Mouse (Mus musculus) liver, embryonic 14.5 days (tissue): ENCODE data around the gene Smpd3. TPM values are rescaled to one million over a fixed set of nuclear protein-coding genes. Genes with fewer than 3 reads are reported as not detected.

ENCODE experiments used
- ATAC-seq: fragments of 200-750 bp; cut with Nextera tagmentation; 2 replicates; pipeline ENCODE4 v1.8.0; 2017; ENCODE audit warnings: moderate number of reproducible peaks, mild to moderate bottlenecking, moderate library complexity; ENCODE audit not compliant: insufficient read depth
- DNase-seq, 3 experiments: peaks; one replicate each; pipeline ENCODE4 v3.0.0-alpha.2; 2012 to 2013; ENCODE audit warnings: low read depth in 3 of 3, low spot score in 3 of 3
- H3K27ac ChIP-seq: fragments of 300-500 bp; sonication (generic); 2 replicates; pipeline ENCODE4 v1.5.1; 2014; ENCODE audit warnings: moderate library complexity, mild to moderate bottlenecking, control low read depth, inconsistent platforms
- H3K27me3 ChIP-seq: fragments of 300-500 bp; sonication (generic); 2 replicates; pipeline ENCODE4 v1.6.1; 2014; ENCODE audit warnings: mild to moderate bottlenecking, low read length, moderate library complexity; ENCODE audit not compliant: control insufficient read depth, insufficient read depth
- H3K36me3 ChIP-seq: fragments of 300-500 bp; sonication (generic); replicated peaks from 2 replicates; pipeline ENCODE4 v1.6.1; 2014; ENCODE audit warnings: low read depth; ENCODE audit not compliant: control insufficient read depth, insufficient read depth
- H3K4me1 ChIP-seq, 2 experiments: fragments of 200-500 bp in 1 of 2; fragments of 300-500 bp in 1 of 2; sonication (generic) in 1 of 2; replicated peaks; 2 replicates each; pipeline ENCODE4 v1.6.1; 2012 to 2014; ENCODE audit warnings: antibody characterized with exemption in 1 of 2, inconsistent platforms in 1 of 2, low read length in 1 of 2; ENCODE audit not compliant: control insufficient read depth in 2 of 2, insufficient read depth in 2 of 2
- H3K4me2 ChIP-seq: fragments of 300-500 bp; sonication (generic); 2 replicates; pipeline ENCODE4 v1.6.1; 2014; ENCODE audit warnings: low read depth, mild to moderate bottlenecking, control low read depth, moderate library complexity
- H3K4me3 ChIP-seq, 2 experiments: fragments of 200-500 bp in 1 of 2; fragments of 300-500 bp in 1 of 2; sonication (generic) in 1 of 2; 2 replicates each; pipeline ENCODE4 v1.5.1; 2012 to 2014; ENCODE audit warnings: low read depth in 2 of 2, low read length in 2 of 2, mild to moderate bottlenecking in 2 of 2, control low read depth in 1 of 2, inconsistent platforms in 1 of 2, moderate library complexity in 1 of 2; ENCODE audit not compliant: insufficient read depth in 1 of 2
- H3K9ac ChIP-seq: fragments of 300-500 bp; sonication (generic); replicated peaks from 2 replicates; pipeline ENCODE4 v1.6.1; 2014; ENCODE audit warnings: mild to moderate bottlenecking, control low read depth, moderate library complexity
- H3K9me3 ChIP-seq: fragments of 300-500 bp; sonication (generic); 2 replicates; pipeline ENCODE4 v1.6.1; 2016; ENCODE audit warnings: low read length, mixed read lengths; ENCODE audit not compliant: control insufficient read depth
- CTCF ChIP-seq: IDR thresholded peaks from 2 replicates; pipeline ENCODE4 v1.5.1; 2016; ENCODE audit warnings: antibody characterized with exemption, low read depth, control low read depth
- EP300 ChIP-seq: IDR thresholded peaks from 2 replicates; pipeline ENCODE4 v1.6.1; 2016; ENCODE audit warnings: antibody characterized with exemption, low read depth
- whole genome bisulfite sequencing: fragments of 180-500 bp; shearing (Covaris S2); extraction: QIAGEN DNeasy Blood & Tissue Kit; methylation state at CpG from one replicate; pipeline ENCODE4 v1.1.7; 2014; ENCODE audit not compliant: insufficient replicate concordance; 5-methylcytosine and 5-hydroxymethylcytosine counted together
- polyA plus RNA-seq, 2 experiments: library from polyadenylated mRNA; depleted of rRNA in 1 of 2; stranded (reverse) in 1 of 2; unstranded in 1 of 2; fragments of >200 nt; fragmentation: Nextera tagmentation in 1 of 2; extraction: Ambion mirVana in 1 of 2; gene quantifications; 2 replicates each; pipeline versions ENCODE4 v1.2.1 to v1.2.3; 2012 to 2014

The Smpd3 gene
- polyA plus RNA-seq, 2 experiments = 0.22 to 0.34 TPM

DNA sequence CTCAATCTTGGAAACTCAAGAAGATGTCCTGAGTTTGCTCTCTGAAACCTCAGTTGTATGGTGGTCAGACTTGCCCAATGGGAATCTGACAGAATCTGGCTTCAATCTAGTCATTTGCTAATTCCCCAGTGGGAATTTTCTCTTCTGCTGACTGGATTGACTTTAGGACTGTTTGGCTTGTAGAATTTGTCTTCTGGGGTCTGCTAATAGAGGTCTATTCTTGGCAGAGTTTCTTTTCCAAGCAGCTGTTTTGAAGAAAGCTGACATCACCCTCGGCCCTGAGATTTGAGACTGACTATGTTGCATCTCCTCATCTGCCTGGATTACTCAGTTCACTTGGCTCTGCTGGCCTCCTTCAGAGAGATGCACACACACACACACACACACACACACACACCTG lies 38.9 kb downstream of the Smpd3 start:
- H3K4me2 ChIP-seq = no peak overlapping the region
- DNase-seq (no peak), ATAC-seq (no peak)
- no peaks in the 10 kb centered on the region for H3K36me3 ChIP-seq
- no peaks in the 10 kb centered on the region for H3K9me3 ChIP-seq
- 52% methylated on average over 1 of the region's 1 CpGs for WGBS
- no peak overlapping the region for H3K9ac ChIP-seq
- no peaks in the 10 kb centered on the region; a peak in 1 of 4 replicates for H3K4me1 ChIP-seq
- no peaks in the 10 kb centered on the region for H3K27me3 ChIP-seq
- no peak overlapping the region for H3K4me3 ChIP-seq
- TF ChIP-seq CTCF = no peak
- no peak for TF ChIP-seq EP300
- H3K27ac ChIP-seq = no peak overlapping the region

GRCm38 (mm10) chr8:106298261-106298660 lies 39.5 kb downstream of the Smpd3 start:
- Histone ChIP-seq H3K36me3 (no peaks in the 10 kb centered on the region), H3K4me1 (no peaks in the 10 kb centered on the region), H3K4me2 (no peak overlapping the region), H3K27me3 (no peaks in the 10 kb centered on the region), H3K9me3 (no peaks in the 10 kb centered on the region), H3K4me3 (no peak overlapping the region), H3K27ac (no peak overlapping the region), H3K9ac (no peak overlapping the region)
- ATAC-seq (no peak), DNase-seq (no peak)
- 43% methylated on average over 5 of the region's 5 CpGs for WGBS
- TF ChIP-seq EP300 (no peak), CTCF (no peak)

DNA sequence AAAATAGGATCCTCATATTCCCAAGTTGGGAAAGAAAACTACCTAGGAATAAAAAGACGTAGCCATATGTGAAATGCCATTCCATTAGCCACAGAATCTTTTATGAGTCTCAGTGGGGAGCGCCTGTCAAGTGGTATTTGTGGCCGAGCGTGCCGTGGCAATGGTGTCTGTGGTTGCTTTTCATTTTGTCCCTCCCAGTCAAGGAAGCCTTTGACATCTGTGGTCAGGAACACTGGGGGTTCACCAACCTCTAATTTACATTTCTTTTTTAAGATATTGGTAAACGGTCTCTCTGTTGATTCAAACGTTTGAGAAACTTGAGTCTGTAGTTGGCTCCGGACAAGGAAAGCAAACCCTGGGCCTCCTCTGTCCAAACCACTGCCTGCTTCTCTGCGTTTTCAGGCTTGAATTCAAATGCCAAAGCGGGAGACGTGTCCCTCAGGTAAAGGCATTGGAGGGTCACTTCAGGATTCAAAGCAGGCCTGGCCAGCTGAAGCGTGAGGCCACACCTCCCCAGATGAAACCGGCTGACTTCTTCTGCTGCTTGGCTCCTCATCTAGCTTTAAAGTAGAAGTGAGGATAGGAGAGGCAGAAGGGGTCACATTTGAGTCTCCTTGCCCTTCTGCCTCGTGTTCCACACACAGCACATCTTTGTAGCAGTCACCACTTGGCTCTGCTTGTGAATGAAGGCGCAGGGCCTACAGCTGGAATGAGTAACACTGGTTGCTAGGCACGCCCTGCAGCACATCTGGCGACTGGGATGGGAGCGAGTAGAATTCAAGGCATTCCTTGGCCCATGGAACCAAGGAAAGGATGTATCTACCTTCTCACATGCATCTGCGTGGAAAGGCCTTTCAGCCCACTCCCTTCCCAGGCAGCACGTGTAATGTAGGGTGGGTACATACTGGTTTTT lies 45.0 kb downstream of the Smpd3 start:
- ATAC-seq (no peak), DNase-seq (no peak)
- TF ChIP-seq EP300 (no peak), CTCF (no peak)
- Histone ChIP-seq H3K4me1 (peaks cover 0 to 5% of the 10 kb centered on the region in 2 experiments; a peak in 1 of 4 replicates), H3K27me3 (no peaks in the 10 kb centered on the region), H3K9ac (no peak overlapping the region), H3K4me3 (no peak overlapping the region), H3K4me2 (no peak overlapping the region), H3K9me3 (no peaks in the 10 kb centered on the region), H3K27ac (no peak overlapping the region), H3K36me3 (no peaks in the 10 kb centered on the region)
- WGBS = 33% methylated on average over 20 of the region's 20 CpGs

DNA sequence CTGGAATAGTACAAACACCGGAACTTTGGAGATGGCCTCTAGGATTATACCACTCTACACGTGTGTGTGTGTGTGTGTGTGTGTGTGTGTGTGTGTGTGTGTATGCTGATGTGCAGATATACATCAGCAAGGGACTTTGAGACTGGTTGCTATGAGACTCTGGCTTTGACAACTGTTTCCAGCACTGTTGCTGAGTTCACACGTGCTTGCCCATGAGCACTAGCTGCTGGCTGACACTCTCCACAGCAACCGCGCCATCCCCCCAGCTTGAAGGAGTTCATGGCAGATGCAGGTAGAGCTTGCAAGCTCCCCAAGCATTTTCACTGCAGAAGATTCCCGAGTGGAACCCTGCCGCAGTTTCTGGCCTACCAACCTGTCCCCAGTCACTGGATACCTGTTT lies 48.3 kb downstream of the Smpd3 start:
- TF ChIP-seq EP300 = no peak
- Histone ChIP-seq H3K9me3 (no peaks in the 10 kb centered on the region), H3K27ac (no peak overlapping the region), H3K27me3 (no peaks in the 10 kb centered on the region), H3K4me2 (no peak overlapping the region), H3K9ac (no peak overlapping the region), H3K4me1 (peaks cover 0 to 7% of the 10 kb centered on the region in 2 experiments; a peak in 1 of 4 replicates), H3K36me3 (no peaks in the 10 kb centered on the region), H3K4me3 (no peak overlapping the region)
- no peak for DNase-seq
- ATAC-seq = no peak
- WGBS = 52% methylated on average over 7 of the region's 7 CpGs

DNA sequence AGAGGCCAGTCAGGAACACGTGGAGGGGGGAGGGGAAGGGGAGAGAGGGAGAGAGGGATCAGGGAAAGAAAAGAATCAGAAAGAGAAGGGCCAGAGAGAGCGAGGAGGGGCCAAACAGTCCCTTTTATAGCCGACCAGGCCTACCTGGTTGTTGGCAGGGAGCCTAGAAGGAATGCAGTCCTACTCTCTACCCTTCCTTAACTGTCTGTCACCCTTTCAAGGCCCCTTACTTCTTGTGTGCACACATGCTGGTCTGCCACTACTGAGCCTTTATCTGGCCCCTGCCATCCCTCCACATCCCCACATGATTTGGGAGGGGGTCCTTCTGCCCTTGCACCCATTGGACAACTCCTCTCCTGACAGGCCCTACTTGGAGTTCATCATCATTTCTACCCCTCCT lies 49.1 kb downstream of the Smpd3 start:
- 29% methylated on average over 2 of the region's 3 CpGs for WGBS
- Histone ChIP-seq H3K4me2 (no peak overlapping the region), H3K9ac (no peak overlapping the region), H3K4me1 (peaks cover 0 to 7% of the 10 kb centered on the region in 2 experiments; a peak in 1 of 4 replicates), H3K4me3 (no peak overlapping the region), H3K36me3 (no peaks in the 10 kb centered on the region), H3K27me3 (no peaks in the 10 kb centered on the region), H3K9me3 (no peaks in the 10 kb centered on the region), H3K27ac (no peak overlapping the region)
- no peak for TF ChIP-seq CTCF
- TF ChIP-seq EP300 = no peak
- no peak for DNase-seq
- ATAC-seq = no peak
